Mouse (Mus musculus): ENCODE results near the gene Letmd1. TPM values are rescaled to one million over a fixed set of nuclear protein-coding genes. Genes with fewer than 3 reads are reported as not detected.

Letmd1 gene
- polyA plus RNA-seq, 1 experiment from 2014 or later: 62.5 TPM

DNA sequence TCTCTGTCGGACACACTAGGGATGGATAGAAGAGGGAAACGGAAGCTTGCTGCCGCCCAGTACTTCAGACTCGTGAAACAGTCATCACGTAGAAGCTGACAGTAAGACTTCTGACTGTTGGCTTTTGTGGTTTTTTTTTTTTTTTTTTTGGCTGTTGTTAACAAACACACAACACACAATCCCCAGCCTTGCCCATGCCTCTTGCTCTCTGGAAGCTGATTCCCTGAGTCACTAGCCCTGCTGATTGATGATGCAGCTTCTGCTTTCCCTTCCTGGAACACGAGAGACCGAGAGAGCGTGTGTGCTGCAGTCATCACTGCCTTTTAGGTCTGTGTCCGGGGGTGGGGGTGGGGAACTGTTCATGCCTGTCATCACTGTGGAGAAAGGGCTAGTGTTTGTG lies 7.2 kb upstream of the Letmd1 start:
- ATAC-seq (ENCODE audit: low read depth): no peak
- H3K36me3 ChIP-seq (ENCODE audit: control insufficient read depth, insufficient read depth, low read length): no peaks in the 10 kb centered on the region
- peaks cover under 1% of the 10 kb centered on the region; the same call in 1 of the 2 replicates for H3K4me1 ChIP-seq (ENCODE audit: control insufficient read depth, insufficient read depth, low read length)
- H3K9me3 ChIP-seq (ENCODE audit: control insufficient read depth, low read length): no peaks in the 10 kb centered on the region
- no peak overlapping the region for H3K27ac ChIP-seq (ENCODE audit: low read depth, low read length)
- 63% methylated on average over 9 of the region's 9 CpGs for WGBS
- no peak overlapping the region for H3K4me3 ChIP-seq (ENCODE audit: low read depth, low read length)
- H3K4me2 ChIP-seq (ENCODE audit: low read depth, low read length): no peak overlapping the region
- no peak overlapping the region for H3K9ac ChIP-seq (replicated peaks; ENCODE audit: low read depth, low read length)
- H3K27me3 ChIP-seq (ENCODE audit: control insufficient read depth, insufficient read depth, low read length): no peaks in the 10 kb centered on the region

DNA sequence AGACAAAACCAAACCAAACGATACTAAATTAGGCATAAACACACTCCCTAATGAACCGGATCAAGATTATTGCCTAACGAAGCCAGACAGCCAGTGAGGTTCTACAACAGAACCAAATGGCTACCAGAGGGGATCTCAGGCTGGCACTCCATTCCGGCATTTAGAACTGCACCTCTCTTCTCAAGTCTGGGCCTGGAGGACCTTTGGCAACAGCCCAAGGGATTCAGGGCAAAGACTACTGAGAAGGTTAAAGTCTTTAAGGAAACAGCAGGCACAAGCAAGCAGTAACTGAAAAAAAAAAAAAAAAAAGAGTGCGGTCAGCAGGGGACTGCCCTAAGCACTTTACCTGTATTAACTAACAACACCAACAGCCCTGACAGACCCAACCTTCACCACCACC lies 6.7 kb upstream of the Letmd1 start:
- ATAC-seq (ENCODE audit: low read depth): no peak
- no peak overlapping the region for H3K4me3 ChIP-seq (ENCODE audit: low read depth, low read length)
- H3K27me3 ChIP-seq (ENCODE audit: control insufficient read depth, insufficient read depth, low read length): no peaks in the 10 kb centered on the region
- no peak overlapping the region for H3K4me2 ChIP-seq (ENCODE audit: low read depth, low read length)
- H3K27ac ChIP-seq (ENCODE audit: low read depth, low read length): no peak overlapping the region
- H3K9me3 ChIP-seq (ENCODE audit: control insufficient read depth, low read length): no peaks in the 10 kb centered on the region
- 76% methylated on average over 4 of the region's 5 CpGs for WGBS
- H3K4me1 ChIP-seq (ENCODE audit: control insufficient read depth, insufficient read depth, low read length): peaks cover 2% of the 10 kb centered on the region; the same call in 1 of the 2 replicates
- H3K36me3 ChIP-seq (ENCODE audit: control insufficient read depth, insufficient read depth, low read length): no peaks in the 10 kb centered on the region
- H3K9ac ChIP-seq (replicated peaks; ENCODE audit: low read depth, low read length): no peak overlapping the region

DNA sequence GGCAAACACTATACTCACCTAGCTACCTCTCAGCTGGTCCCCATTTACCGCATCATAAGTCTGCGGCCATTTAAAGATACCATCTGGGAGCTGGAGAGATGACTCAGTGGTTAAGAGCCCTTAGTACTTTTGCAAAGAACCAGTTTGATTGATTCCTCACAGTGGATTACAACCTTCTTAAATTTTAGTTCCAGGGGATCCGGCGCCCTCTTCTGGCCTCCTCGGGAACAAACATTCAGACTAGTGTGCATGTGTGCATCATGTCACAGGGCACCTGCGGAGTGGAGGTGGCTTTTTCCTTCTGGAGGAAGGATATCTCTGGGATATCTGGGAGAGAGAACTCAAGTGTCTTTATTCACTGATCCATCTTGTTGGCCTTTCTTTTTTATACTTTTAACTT lies 5.1 kb upstream of the Letmd1 start:
- 24% methylated on average over 6 of the region's 6 CpGs for WGBS
- no peak for ATAC-seq (ENCODE audit: low read depth)
- H3K9ac ChIP-seq (replicated peaks; ENCODE audit: low read depth, low read length): no peak overlapping the region

DNA sequence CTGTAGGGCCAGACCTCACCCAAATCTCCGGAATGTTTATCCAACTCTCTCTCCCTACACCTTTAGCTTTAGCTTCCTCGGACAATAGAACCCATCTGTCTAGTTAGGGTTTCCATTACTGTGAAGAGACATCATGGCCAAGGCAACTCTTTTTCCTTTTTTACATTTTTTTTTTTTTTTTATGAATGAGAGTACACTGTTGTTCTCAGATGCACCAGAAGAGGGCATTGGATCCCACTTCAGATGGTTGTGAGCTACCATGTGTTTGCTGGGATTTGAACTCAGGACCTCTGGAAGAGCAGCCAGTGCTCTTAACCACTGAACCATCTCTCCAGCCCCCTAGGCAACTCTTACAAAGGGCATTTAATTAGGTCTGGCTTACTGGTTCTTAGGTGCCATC lies 3.4 kb upstream of the Letmd1 start:
- Histone ChIP-seq H3K4me3 (ENCODE audit: low read depth, low read length) (no peak overlapping the region), H3K36me3 (ENCODE audit: control insufficient read depth, insufficient read depth, low read length) (no peaks in the 10 kb centered on the region), H3K9me3 (ENCODE audit: control insufficient read depth, low read length) (no peaks in the 10 kb centered on the region), H3K27ac (ENCODE audit: low read depth, low read length) (no peak overlapping the region), H3K9ac (replicated peaks; ENCODE audit: low read depth, low read length) (no peak overlapping the region), H3K4me1 (ENCODE audit: control insufficient read depth, insufficient read depth, low read length) (peaks cover 20% of the 10 kb centered on the region), H3K4me2 (ENCODE audit: low read depth, low read length) (no peak overlapping the region), H3K27me3 (ENCODE audit: control insufficient read depth, insufficient read depth, low read length) (no peaks in the 10 kb centered on the region)
- no peak for ATAC-seq (ENCODE audit: low read depth)
- 79% methylated on average over 2 of the region's 2 CpGs for WGBS

More for the DNA sequence above, 5.1 kb upstream of the Letmd1 start:
- H3K36me3 ChIP-seq (ENCODE audit: control insufficient read depth, insufficient read depth, low read length): no peaks in the 10 kb centered on the region
- no peak overlapping the region for H3K27ac ChIP-seq (ENCODE audit: low read depth, low read length)
- H3K9me3 ChIP-seq (ENCODE audit: control insufficient read depth, low read length): no peaks in the 10 kb centered on the region
- no peak overlapping the region for H3K4me2 ChIP-seq (ENCODE audit: low read depth, low read length)
- H3K4me3 ChIP-seq (ENCODE audit: low read depth, low read length): no peak overlapping the region
- peaks cover 10% of the 10 kb centered on the region; the same call in 1 of the 2 replicates for H3K4me1 ChIP-seq (ENCODE audit: control insufficient read depth, insufficient read depth, low read length)
- no peaks in the 10 kb centered on the region for H3K27me3 ChIP-seq (ENCODE audit: control insufficient read depth, insufficient read depth, low read length)

DNA sequence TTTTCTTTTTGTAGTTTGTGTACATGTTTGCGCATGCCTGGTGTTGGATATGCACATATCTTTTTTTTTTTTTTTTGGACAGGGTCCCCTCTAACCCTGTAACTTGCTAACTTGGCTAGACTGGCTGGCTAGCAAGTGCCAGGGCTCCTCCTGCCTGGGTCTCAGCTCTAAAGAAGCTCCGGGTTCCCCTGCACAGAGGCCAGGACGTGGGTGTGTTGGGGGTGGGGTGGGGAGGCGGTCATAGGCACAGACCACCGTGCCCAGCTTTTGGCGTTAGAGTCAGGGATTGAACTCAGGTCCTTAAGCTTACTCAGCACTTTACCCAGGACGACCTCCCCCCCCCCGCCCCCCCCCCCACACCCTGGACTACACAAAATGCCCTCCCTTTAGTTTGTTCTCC lies 1.1 kb upstream of the Letmd1 start:
- Histone ChIP-seq H3K9ac (replicated peaks; ENCODE audit: low read depth, low read length) (peak overlapping the region; percentile 70; the same call in 1 of the 2 replicates), H3K4me1 (ENCODE audit: control insufficient read depth, insufficient read depth, low read length) (peaks cover 20% of the 10 kb centered on the region), H3K27ac (ENCODE audit: low read depth, low read length) (no peak overlapping the region), H3K36me3 (ENCODE audit: control insufficient read depth, insufficient read depth, low read length) (peaks cover 7% of the 10 kb centered on the region), H3K4me3 (ENCODE audit: low read depth, low read length) (peak overlapping the region; percentile 78; the same call in 1 of the 2 replicates), H3K9me3 (ENCODE audit: control insufficient read depth, low read length) (no peaks in the 10 kb centered on the region), H3K4me2 (ENCODE audit: low read depth, low read length) (peak overlapping the region; percentile 94), H3K27me3 (ENCODE audit: control insufficient read depth, insufficient read depth, low read length) (no peaks in the 10 kb centered on the region)
- no peak for ATAC-seq (ENCODE audit: low read depth)
- 50% methylated on average over 7 of the region's 8 CpGs for WGBS

DNA sequence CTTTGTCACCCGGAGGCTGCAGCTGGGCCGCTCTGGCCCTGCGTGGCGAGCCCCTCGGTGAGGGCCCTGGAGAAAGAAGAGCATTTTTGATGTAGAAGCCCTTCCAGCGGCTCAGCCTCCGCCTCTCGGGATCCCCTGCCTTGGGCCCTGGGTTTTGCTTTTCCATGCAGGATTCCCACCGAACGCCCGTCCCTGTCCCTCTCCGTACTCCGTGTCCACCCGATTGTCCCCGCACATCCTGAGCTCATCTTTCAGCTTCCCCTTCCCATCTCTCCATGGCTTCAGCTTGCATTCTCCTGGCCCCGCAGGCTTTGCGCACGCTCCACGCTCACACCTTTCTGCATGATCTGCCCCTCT lies 344 bp downstream of the Letmd1 start:
- Histone ChIP-seq H3K27me3 (ENCODE audit: control insufficient read depth, insufficient read depth, low read length) (no peaks in the 10 kb centered on the region), H3K27ac (ENCODE audit: low read depth, low read length) (peak overlapping the region; percentile 81), H3K4me3 (ENCODE audit: low read depth, low read length) (peak overlapping the region; percentile 78), H3K36me3 (ENCODE audit: control insufficient read depth, insufficient read depth, low read length) (peaks cover 18% of the 10 kb centered on the region), H3K4me2 (ENCODE audit: low read depth, low read length) (peak overlapping the region; percentile 94), H3K9me3 (ENCODE audit: control insufficient read depth, low read length) (no peaks in the 10 kb centered on the region), H3K9ac (replicated peaks; ENCODE audit: low read depth, low read length) (peak overlapping the region; percentile 70), H3K4me1 (ENCODE audit: control insufficient read depth, insufficient read depth, low read length) (peaks cover 20% of the 10 kb centered on the region)
- WGBS: 1% methylated on average over 19 of the region's 19 CpGs
- ATAC-seq (ENCODE audit: low read depth): 0 out of 2 replicates have a peak, but pooled peaks have one; percentile 18

DNA sequence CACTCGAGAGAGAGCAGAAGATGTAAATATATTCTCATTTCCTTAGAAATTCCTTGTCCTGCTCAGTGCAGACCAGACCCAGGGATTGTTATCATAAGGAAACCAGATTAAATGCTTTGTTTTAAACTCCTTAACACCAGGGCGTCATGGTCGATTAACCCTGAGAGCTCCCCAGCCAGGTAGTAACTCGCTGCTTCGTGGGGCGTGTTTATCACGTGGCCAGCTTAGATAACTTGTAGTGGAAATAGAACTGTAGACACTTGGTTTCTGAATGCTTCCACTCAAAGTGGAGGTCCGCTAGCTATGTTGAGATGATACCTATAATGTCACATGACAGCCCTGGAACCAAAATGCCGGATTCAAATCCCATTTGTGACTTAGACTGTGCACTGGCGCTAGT lies 1.2 kb downstream of the Letmd1 start:
- 73% methylated on average over 10 of the region's 10 CpGs for WGBS

DNA sequence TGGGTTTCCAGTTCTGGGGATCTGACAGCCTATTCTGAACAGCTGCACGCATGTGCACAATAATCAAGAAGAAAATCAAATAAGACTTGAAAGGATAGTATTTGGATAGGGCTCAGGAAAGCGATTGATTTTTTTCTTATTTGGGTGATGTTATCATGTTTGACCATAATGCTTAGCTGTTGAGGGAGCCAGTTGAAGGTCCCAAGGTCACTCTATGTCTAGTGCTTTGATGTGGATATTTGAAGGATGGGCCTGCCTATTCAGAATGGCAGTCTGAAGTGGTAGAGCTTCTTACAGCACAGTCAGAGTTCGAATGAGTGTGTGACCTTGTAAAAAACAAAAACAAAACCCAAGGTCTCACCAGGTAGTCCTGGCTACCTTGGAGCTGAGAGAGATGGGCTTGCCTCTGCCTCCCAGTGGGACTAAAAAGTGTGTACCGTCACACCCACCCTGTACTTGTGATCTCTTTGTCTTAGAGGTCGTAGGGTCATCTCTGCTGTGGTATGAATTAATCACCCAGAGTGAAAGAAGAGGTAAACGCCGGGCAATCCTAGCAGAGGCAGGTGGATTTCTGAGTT lies 5.2 kb downstream of the Letmd1 start:
- H3K27ac ChIP-seq (ENCODE audit: low read depth, low read length): no peak overlapping the region
- no peaks in the 10 kb centered on the region for H3K9me3 ChIP-seq (ENCODE audit: control insufficient read depth, low read length)

More for the DNA sequence above, 1.2 kb downstream of the Letmd1 start:
- peaks cover 20% of the 10 kb centered on the region for H3K4me1 ChIP-seq (ENCODE audit: control insufficient read depth, insufficient read depth, low read length)
- H3K4me2 ChIP-seq (ENCODE audit: low read depth, low read length): peak overlapping the region; percentile 94
- H3K9me3 ChIP-seq (ENCODE audit: control insufficient read depth, low read length): no peaks in the 10 kb centered on the region
- H3K4me3 ChIP-seq (ENCODE audit: low read depth, low read length): peak overlapping the region; percentile 78
- no peak overlapping the region for H3K27ac ChIP-seq (ENCODE audit: low read depth, low read length)
- no peak overlapping the region for H3K9ac ChIP-seq (replicated peaks; ENCODE audit: low read depth, low read length)
- no peak for ATAC-seq (ENCODE audit: low read depth)
- H3K36me3 ChIP-seq (ENCODE audit: control insufficient read depth, insufficient read depth, low read length): peaks cover 22% of the 10 kb centered on the region
- H3K27me3 ChIP-seq (ENCODE audit: control insufficient read depth, insufficient read depth, low read length): no peaks in the 10 kb centered on the region

DNA sequence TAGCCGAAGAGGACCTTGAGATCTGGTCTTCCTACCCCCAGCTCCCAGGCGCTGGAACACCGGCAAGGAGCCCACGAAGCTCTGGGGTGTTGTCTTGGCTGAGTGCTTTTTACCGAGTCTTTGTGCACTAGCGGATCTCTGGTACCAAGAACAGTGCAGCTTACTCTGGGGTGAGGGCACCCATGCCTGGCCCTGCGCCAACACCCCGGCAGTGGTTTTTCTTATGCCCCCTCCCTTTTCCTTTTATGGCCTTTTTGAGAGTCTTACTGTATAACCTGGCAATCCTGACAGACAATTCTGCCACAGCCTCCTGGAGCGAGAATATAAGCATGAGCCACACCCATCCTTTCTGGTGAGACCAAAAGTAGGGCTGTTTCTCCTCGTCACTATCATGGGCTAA lies 9.5 kb downstream of the Letmd1 start:
- no peaks in the 10 kb centered on the region for H3K4me1 ChIP-seq (ENCODE audit: control insufficient read depth, insufficient read depth, low read length)
- no peak overlapping the region for H3K9ac ChIP-seq (replicated peaks; ENCODE audit: low read depth, low read length)
- WGBS: 74% methylated on average over 10 of the region's 10 CpGs
- no peak overlapping the region for H3K4me3 ChIP-seq (ENCODE audit: low read depth, low read length)
- H3K4me2 ChIP-seq (ENCODE audit: low read depth, low read length): no peak overlapping the region
- no peaks in the 10 kb centered on the region for H3K27me3 ChIP-seq (ENCODE audit: control insufficient read depth, insufficient read depth, low read length)
- H3K9me3 ChIP-seq (ENCODE audit: control insufficient read depth, low read length): no peaks in the 10 kb centered on the region
- H3K36me3 ChIP-seq (ENCODE audit: control insufficient read depth, insufficient read depth, low read length): peaks cover 69% of the 10 kb centered on the region
- no peak overlapping the region for H3K27ac ChIP-seq (ENCODE audit: low read depth, low read length)
- no peak for ATAC-seq (ENCODE audit: low read depth)

More for the DNA sequence above, 5.2 kb downstream of the Letmd1 start:
- Histone ChIP-seq H3K4me3 (ENCODE audit: low read depth, low read length) (no peak overlapping the region), H3K9ac (replicated peaks; ENCODE audit: low read depth, low read length) (no peak overlapping the region), H3K4me1 (ENCODE audit: control insufficient read depth, insufficient read depth, low read length) (peaks cover 11% of the 10 kb centered on the region), H3K36me3 (ENCODE audit: control insufficient read depth, insufficient read depth, low read length) (peaks cover 57% of the 10 kb centered on the region), H3K4me2 (ENCODE audit: low read depth, low read length) (no peak overlapping the region), H3K27me3 (ENCODE audit: control insufficient read depth, insufficient read depth, low read length) (no peaks in the 10 kb centered on the region)
- ATAC-seq (ENCODE audit: low read depth): no peak
- WGBS: 80% methylated on average over 7 of the region's 7 CpGs
